8 mouse cellular contexts compared by ENCODE assay signal in genomic region chr13:23740256-23740840, GRCm38 (mm10). TPM values are rescaled to one million over a fixed set of nuclear protein-coding genes. Genes with fewer than 3 reads are reported as not detected.
DNase-seq lines count a peak whose midpoint lies in the region; ATAC-seq and TF ChIP-seq lines count a peak whose summit lies in the region.

No protein-coding gene starts in this region.

- no peaks in the 10 kb centered on the region for H3K27me3 ChIP-seq in kidney, embryonic 15.5 days
- no peaks in the 10 kb centered on the region for H3K27me3 ChIP-seq in hindbrain, embryonic 13.5 days
- H3K27me3 ChIP-seq in midbrain, embryonic 16.5 days (ENCODE audit: control insufficient read depth, insufficient read depth, low read depth, low read length), result no peaks in the 10 kb centered on the region

- no peak for DNase-seq in kidney, postnatal 4 days
- no peak for DNase-seq in right cerebral cortex, adult 18-20 months
- no peak for DNase-seq in kidney, postnatal 10 days

- H3K36me3 ChIP-seq in kidney, embryonic 15.5 days, result no peaks in the 10 kb centered on the region
- no peaks in the 10 kb centered on the region for H3K36me3 ChIP-seq in hindbrain, embryonic 13.5 days
- H3K36me3 ChIP-seq in midbrain, embryonic 16.5 days (ENCODE audit: control insufficient read depth, insufficient read depth, low read length), result no peaks in the 10 kb centered on the region

- H3K9ac ChIP-seq in kidney, embryonic 15.5 days, result peak overlapping the region; percentile 80
- peak overlapping the region; percentile 76 for H3K9ac ChIP-seq in hindbrain, embryonic 13.5 days
- H3K9ac ChIP-seq in midbrain, embryonic 16.5 days (ENCODE audit: low read depth, low read length), result peak overlapping the region; percentile 45; the same call in 1 of the 2 replicates

- no peak for TF ChIP-seq POLR2A in bone marrow, adult 2 months (IDR thresholded peaks at IDR 0.05; ENCODE audit: borderline replicate concordance, control insufficient read depth, low read depth, low read length)

- peaks cover 19% of the 10 kb centered on the region for H3K4me1 ChIP-seq in kidney, embryonic 15.5 days
- H3K4me1 ChIP-seq in bone marrow, adult 2 months (ENCODE audit: control insufficient read depth, insufficient read depth, low read length), result no peaks in the 10 kb centered on the region; the same call in 1 of the 2 replicates
- peaks cover 23% of the 10 kb centered on the region for H3K4me1 ChIP-seq in hindbrain, embryonic 13.5 days (replicated peaks)
- H3K4me1 ChIP-seq in midbrain, embryonic 16.5 days (ENCODE audit: control insufficient read depth, insufficient read depth, low read length), result peaks cover 17% of the 10 kb centered on the region

- H3K4me2 ChIP-seq in kidney, embryonic 15.5 days, result peak overlapping the region; percentile 89
- peak overlapping the region; percentile 94 for H3K4me2 ChIP-seq in hindbrain, embryonic 13.5 days
- H3K4me2 ChIP-seq in midbrain, embryonic 16.5 days (ENCODE audit: low read length), result peak overlapping the region; percentile 95

- H3K27ac ChIP-seq in kidney, embryonic 15.5 days, result peak overlapping the region; percentile 100
- H3K27ac ChIP-seq in bone marrow, adult 2 months (ENCODE audit: control insufficient read depth, insufficient read depth, low read depth, low read length, poor library complexity), result peak overlapping the region; percentile 98; the same call in 1 of the 2 replicates
- H3K27ac ChIP-seq in hindbrain, embryonic 13.5 days, result peak overlapping the region; percentile 89; the same call in 1 of the 2 replicates
- H3K27ac ChIP-seq in midbrain, embryonic 16.5 days (ENCODE audit: low read length), result peak overlapping the region; percentile 56

- H3K9me3 ChIP-seq in kidney, embryonic 15.5 days (replicated peaks), result no peaks in the 10 kb centered on the region
- H3K9me3 ChIP-seq in hindbrain, embryonic 13.5 days, result no peaks in the 10 kb centered on the region
- no peaks in the 10 kb centered on the region for H3K9me3 ChIP-seq in midbrain, embryonic 16.5 days (replicated peaks; ENCODE audit: control insufficient read depth, low read length, poor library complexity, severe bottlenecking)

- H3K4me3 ChIP-seq in kidney, embryonic 15.5 days (replicated peaks), result peak overlapping the region; percentile 61
- H3K4me3 ChIP-seq in bone marrow, adult 2 months (replicated peaks; ENCODE audit: control insufficient read depth, low read depth, low read length), result peak overlapping the region; percentile 67
- peak overlapping the region; percentile 48 for H3K4me3 ChIP-seq in hindbrain, embryonic 13.5 days
- H3K4me3 ChIP-seq in midbrain, embryonic 16.5 days (ENCODE audit: low read depth, low read length), result peak overlapping the region; percentile 55

- WGBS in kidney, embryonic 15.5 days, result 22% methylated on average over 13 of the region's 13 CpGs
- 28% methylated on average over 13 of the region's 13 CpGs for WGBS in bone marrow, adult 2 months
- 31% methylated on average over 13 of the region's 13 CpGs for WGBS in hindbrain, embryonic 13.5 days
- 41% methylated on average over 13 of the region's 13 CpGs for WGBS in midbrain, embryonic 16.5 days

- no peak for TF ChIP-seq CTCF in bone marrow, adult 2 months (IDR thresholded peaks at IDR 0.05; ENCODE audit: control insufficient read depth, insufficient read depth, low read length)

- ATAC-seq in kidney, embryonic 15.5 days (replicated peaks; ENCODE audit: low FRiP score), result no peak
- ATAC-seq in hindbrain, embryonic 13.5 days (ENCODE audit: low FRiP score), result no peak
- ATAC-seq in midbrain, embryonic 16.5 days, result no peak
- no peak for ATAC-seq in frontal cortex, adult (ENCODE audit: low TSS enrichment)

RNA-seq across cellular contexts. Expression of gene Hist1h1c, which starts 1.7 kb away (rescaled TPM):
- 24.1 and 27.2 TPM in 2 replicates for polyA plus RNA-seq in kidney, embryonic 15.5 days (2015; fragmentation: Nextera tagmentation; extraction: Ambion mirVana)
- 78.9 and 108 TPM in 2 replicates for polyA plus RNA-seq in bone marrow, adult 2 months (2011; ENCODE audit: insufficient read depth, insufficient read length, low replicate concordance, missing spikeins)
- 8.8 and 9.7 TPM in 2 replicates for polyA plus RNA-seq in hindbrain, embryonic 13.5 days (2015; fragmentation: Nextera tagmentation; extraction: Ambion mirVana)
- polyA plus RNA-seq in midbrain, embryonic 16.5 days (2015; fragmentation: Nextera tagmentation; extraction: Ambion mirVana), result 7.1 and 8.7 TPM in 2 replicates

RNA-seq across cellular contexts. Expression of gene Hist1h3c, which starts 5.1 kb away (rescaled TPM):
- polyA plus RNA-seq in kidney, embryonic 15.5 days (2015; fragmentation: Nextera tagmentation; extraction: Ambion mirVana), result 12.6 and 13.5 TPM in 2 replicates
- polyA plus RNA-seq in bone marrow, adult 2 months (2011; ENCODE audit: insufficient read depth, insufficient read length, low replicate concordance, missing spikeins), result 42.2 and 62.6 TPM in 2 replicates
- polyA plus RNA-seq in hindbrain, embryonic 13.5 days (2015; fragmentation: Nextera tagmentation; extraction: Ambion mirVana), result 1.3 and 1.9 TPM in 2 replicates
- polyA plus RNA-seq in midbrain, embryonic 16.5 days (2015; fragmentation: Nextera tagmentation; extraction: Ambion mirVana), result 0.76 TPM in 1 of 2 replicates, not detected in the other

RNA-seq across cellular contexts. Expression of gene Hist1h2bb, which starts 6.2 kb away (rescaled TPM):
- polyA plus RNA-seq in kidney, embryonic 15.5 days (2015; fragmentation: Nextera tagmentation; extraction: Ambion mirVana), result 3.8 and 4.5 TPM in 2 replicates
- polyA plus RNA-seq in bone marrow, adult 2 months (2011; ENCODE audit: insufficient read depth, insufficient read length, low replicate concordance, missing spikeins), result 65.7 and 136 TPM in 2 replicates
- 0.86 and 1.7 TPM in 2 replicates for polyA plus RNA-seq in hindbrain, embryonic 13.5 days (2015; fragmentation: Nextera tagmentation; extraction: Ambion mirVana)
- polyA plus RNA-seq in midbrain, embryonic 16.5 days (2015; fragmentation: Nextera tagmentation; extraction: Ambion mirVana), result not detected in 2 replicates

RNA-seq across cellular contexts. Expression of gene Hist1h2ab, which starts 10.6 kb away (rescaled TPM):
- polyA plus RNA-seq in kidney, embryonic 15.5 days (2015; fragmentation: Nextera tagmentation; extraction: Ambion mirVana), result 39.2 and 44.8 TPM in 2 replicates
- polyA plus RNA-seq in bone marrow, adult 2 months (2011; ENCODE audit: insufficient read depth, insufficient read length, low replicate concordance, missing spikeins), result 30.3 and 31.4 TPM in 2 replicates
- 10.5 and 12.7 TPM in 2 replicates for polyA plus RNA-seq in hindbrain, embryonic 13.5 days (2015; fragmentation: Nextera tagmentation; extraction: Ambion mirVana)
- 1.1 and 6.2 TPM in 2 replicates for polyA plus RNA-seq in midbrain, embryonic 16.5 days (2015; fragmentation: Nextera tagmentation; extraction: Ambion mirVana)

RNA-seq across cellular contexts. Expression of gene Hist1h3b, which starts 11.7 kb away (rescaled TPM):
- 10.8 and 11.3 TPM in 2 replicates for polyA plus RNA-seq in kidney, embryonic 15.5 days (2015; fragmentation: Nextera tagmentation; extraction: Ambion mirVana)
- 19.6 TPM in 1 of 2 replicates, not detected in the other for polyA plus RNA-seq in bone marrow, adult 2 months (2011; ENCODE audit: insufficient read depth, insufficient read length, low replicate concordance, missing spikeins)
- 4.2 and 4.4 TPM in 2 replicates for polyA plus RNA-seq in hindbrain, embryonic 13.5 days (2015; fragmentation: Nextera tagmentation; extraction: Ambion mirVana)
- 0.89 and 1.1 TPM in 2 replicates for polyA plus RNA-seq in midbrain, embryonic 16.5 days (2015; fragmentation: Nextera tagmentation; extraction: Ambion mirVana)

Comparison
In these comparisons a context has a peak if more than half of its experiments do, and no peak if none do; other contexts are left out.
1. RNA of gene Hist1h2bb, which starts 6.2 kb away (polyA plus RNA-seq): 65.7 to 136 TPM in bone marrow, adult 2 months; 3.8 to 4.5 TPM in kidney, embryonic 15.5 days, 0.86 to 1.7 TPM in hindbrain, embryonic 13.5 days and not detected in midbrain, embryonic 16.5 days; every median in the first group is over 10 times any median in the second.
2. Peak in every context shown above with its lines, with median percentiles within 50 percentile points of each other: H3K27ac ChIP-seq, H3K4me2 ChIP-seq, H3K4me3 ChIP-seq and H3K9ac ChIP-seq.